ENCODE assay signal across 8 mouse cellular contexts in the genomic region with DNA sequence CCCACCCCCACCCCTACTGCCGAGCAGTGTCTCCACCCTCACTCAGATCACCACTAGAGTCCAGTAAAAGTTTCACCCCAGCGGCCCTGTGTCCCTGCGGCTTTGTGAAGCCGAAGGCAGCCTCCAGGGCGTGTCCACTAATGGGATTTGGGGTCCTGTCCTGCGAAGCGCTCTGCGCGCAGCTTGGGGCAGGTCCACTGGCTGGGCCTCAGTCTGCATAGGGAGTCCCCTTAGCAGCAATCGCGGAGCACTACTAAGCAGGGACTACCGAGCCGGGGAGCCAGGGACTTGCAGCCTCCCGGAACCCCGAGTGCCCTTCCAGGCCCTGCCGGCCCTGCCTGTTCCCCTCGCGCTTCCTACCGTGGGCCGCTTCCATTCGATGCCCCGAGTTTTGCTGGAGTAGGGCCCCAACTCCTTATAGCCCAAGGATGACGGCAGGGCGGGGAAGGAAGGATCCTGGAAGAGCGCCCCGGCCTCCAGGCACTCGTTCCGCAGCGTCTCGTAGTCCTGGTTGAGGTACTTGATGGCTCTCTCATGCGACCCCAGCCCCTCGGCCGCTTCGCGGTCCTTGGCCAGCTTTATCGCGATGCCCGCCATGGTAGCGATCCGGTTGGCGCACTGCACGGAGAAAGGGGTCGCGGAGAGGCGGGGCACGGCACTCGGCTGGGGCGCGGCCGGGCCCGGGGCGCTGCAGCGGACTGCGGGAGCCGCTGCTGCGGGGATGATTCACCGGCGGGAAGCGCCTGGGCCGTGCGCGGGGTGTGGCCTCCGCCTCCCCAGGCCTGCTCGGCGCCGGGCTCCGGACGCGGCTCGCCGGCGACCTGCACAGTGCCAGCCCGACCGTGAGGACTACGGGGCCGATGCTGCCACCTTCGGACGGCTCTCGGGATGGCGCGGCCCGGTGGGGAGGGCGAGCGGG. TPM values are rescaled to one million over a fixed set of nuclear protein-coding genes. Genes with fewer than 3 reads are reported as not detected.
DNase-seq lines count a peak whose midpoint lies in the region; ATAC-seq and TF ChIP-seq lines count a peak whose summit lies in the region.

TSS of gene Capn2 (minus strand) at position 851 of the 919 bp plus-strand sequence.

- peak within 1 kb of the TSS; percentile 78 for H3K9ac ChIP-seq in intestine, postnatal 0 days (ENCODE audit: low read depth, low read length)

- intact Hi-C loops in left cerebral cortex, postnatal 4 days (cut with DNase I): no loop called here

- peak; percentile 82 for TF ChIP-seq CTCF in intestine, postnatal 0 days (IDR thresholded peaks at IDR 0.05; ENCODE audit: low read depth)

- no peaks in the 10 kb centered on the region for H3K4me1 ChIP-seq in intestine, postnatal 0 days (replicated peaks; ENCODE audit: control insufficient read depth, insufficient read depth, low read length)
- peaks cover 38% of the 10 kb centered on the region for H3K4me1 ChIP-seq in midbrain, embryonic 10.5 days

- peak within 1 kb of the TSS; percentile 65 for H3K4me3 ChIP-seq in intestine, postnatal 0 days (ENCODE audit: low read depth, low read length)
- peak within 1 kb of the TSS; percentile 85 for H3K4me3 ChIP-seq in midbrain, embryonic 10.5 days

- under 1% methylated on average over 77 of the region's 84 CpGs for WGBS in intestine, postnatal 0 days
- under 1% methylated on average over 84 of the region's 84 CpGs for WGBS in midbrain, embryonic 10.5 days

- no peaks in the 10 kb centered on the region for H3K9me3 ChIP-seq in intestine, postnatal 0 days (ENCODE audit: control insufficient read depth)
- no peaks in the 10 kb centered on the region for H3K9me3 ChIP-seq in midbrain, embryonic 10.5 days (replicated peaks)

- H3K27ac ChIP-seq in intestine, postnatal 0 days (ENCODE audit: low read depth, low read length): peak within 1 kb of the TSS; percentile 82
- peak within 1 kb of the TSS; percentile 95 for H3K27ac ChIP-seq in midbrain, embryonic 10.5 days (replicated peaks)

- peak; percentile 86 to 87 for DNase-seq in adrenal gland, adult 18-20 months (ENCODE audit: low spot score in 2 of 2)
- peak; percentile 85 for DNase-seq in embryo, embryonic 9.5 days (ENCODE audit: extremely low spot score)
- DNase-seq in left cerebral cortex, postnatal 4 days: peak; percentile 85
- peak; percentile 82 for DNase-seq in midbrain, embryonic 10.5 days (ENCODE audit: low spot score)
- peak; percentile 49 to 63 for DNase-seq in right cerebral cortex, postnatal 36 days (ENCODE audit: low spot score in 2 of 2)
- peak; percentile 78 to 86 for DNase-seq in urinary bladder, postnatal 36 days (ENCODE audit: low spot score in 2 of 2)

- ATAC-seq in granulocyte monocyte progenitor cell, adult 5-6 weeks (replicated peaks; ENCODE audit: poor library complexity, severe bottlenecking): peak; percentile 70
- peak; percentile 91 for ATAC-seq in intestine, postnatal 0 days

- H3K36me3 ChIP-seq in intestine, postnatal 0 days (ENCODE audit: control insufficient read depth, insufficient read depth): peaks cover 9% of the 10 kb centered on the region
- H3K36me3 ChIP-seq in midbrain, embryonic 10.5 days: peaks cover 15% of the 10 kb centered on the region

- H3K27me3 ChIP-seq in intestine, postnatal 0 days (replicated peaks; ENCODE audit: control insufficient read depth, insufficient read depth, low read length): no peaks in the 10 kb centered on the region
- peaks cover 42% of the 10 kb centered on the region for H3K27me3 ChIP-seq in midbrain, embryonic 10.5 days (ENCODE audit: low read depth, poor library complexity, severe bottlenecking)

- peak within 1 kb of the TSS; percentile 83 for H3K4me2 ChIP-seq in intestine, postnatal 0 days (replicated peaks; ENCODE audit: low read depth)

RNA-seq across cellular contexts. Expression of gene Capn2, which starts in this region (rescaled TPM):
- total RNA-seq in adrenal gland, adult 18-20 months (2021): 100 to 1,000 TPM in 1 of 2 experiments, 10 to 100 TPM in 1; 63.1 to 122 TPM
- 5.2 and 18.1 TPM in 2 replicates for total RNA-seq in granulocyte monocyte progenitor cell, adult 5-6 weeks (2014; fragmentation: Nextera tagmentation)
- total RNA-seq in granulocyte monocyte progenitor cell, adult 5-6 weeks (2017): 8.6 and 9.0 TPM in 2 replicates
- polyA plus RNA-seq in intestine, postnatal 0 days (2015; fragmentation: Nextera tagmentation; extraction: Ambion mirVana): 31.8 and 34.0 TPM in 2 replicates
- total RNA-seq in left cerebral cortex, postnatal 4 days (2021): 10 to 100 TPM; 77.0 to 82.5 TPM
- 83.2 and 93.6 TPM in 2 replicates for polyA plus RNA-seq in midbrain, embryonic 10.5 days (2016; fragmentation: Nextera tagmentation; extraction: Ambion mirVana)

Comparison
In these comparisons a context has a peak if more than half of its experiments do, and no peak if none do; other contexts are left out.
1. Peak in every context shown above with its lines: DNase-seq, ATAC-seq, H3K4me3 ChIP-seq and H3K27ac ChIP-seq.